22 mouse cellular contexts compared by ENCODE assay signal in genomic region chr15:95231171-95231570, GRCm38 (mm10).
DNase-seq lines count a peak whose midpoint lies in the region; ATAC-seq and TF ChIP-seq lines count a peak whose summit lies in the region.
"Had no signal": no experiment of that assay in that cellular context is flagged by ENCODE, and none has a peak within 500 bp of the region (broad histone marks: within the 10 kb centered on the region; RNA-seq: fewer than 3 reads in every experiment).

No protein-coding gene starts in this region.

- no peak overlapping the region for H3K27ac ChIP-seq in heart, adult 2 months
- no peak overlapping the region for H3K27ac ChIP-seq in limb, embryonic 10.5 days
- no peak overlapping the region for H3K27ac ChIP-seq in forebrain, embryonic 15.5 days (replicated peaks)
- H3K27ac ChIP-seq: embryonic facial prominence, embryonic 13.5 days; embryonic facial prominence, embryonic 15.5 days; forebrain, embryonic 10.5 days; forebrain, embryonic 12.5 days had no signal

- TF ChIP-seq CTCF in heart, adult 2 months (IDR thresholded peaks at IDR 0.05): no peak

- H3K4me1 ChIP-seq in heart, adult 2 months (ENCODE audit: control insufficient read depth, insufficient read depth, low read length): no peaks in the 10 kb centered on the region
- H3K4me1 ChIP-seq in megakaryocyte, embryonic 14.5 days: no peaks in the 10 kb centered on the region
- H3K4me1 ChIP-seq in limb, embryonic 10.5 days: peaks cover 4% of the 10 kb centered on the region
- no peaks in the 10 kb centered on the region for H3K4me1 ChIP-seq in forebrain, embryonic 15.5 days
- H3K4me1 ChIP-seq: embryonic facial prominence, embryonic 13.5 days; embryonic facial prominence, embryonic 15.5 days; forebrain, embryonic 10.5 days; forebrain, embryonic 12.5 days had no signal

- TF ChIP-seq EP300 in heart, adult 2 months (IDR thresholded peaks at IDR 0.05; ENCODE audit: insufficient read depth, low read depth, low read length): no peak

- peak; percentile 69 for DNase-seq in heart, adult 11 months
- no peak for DNase-seq in heart, adult 2 months
- DNase-seq in limb, embryonic 10.5 days (ENCODE audit: low spot score): peak; percentile 32
- DNase-seq: adrenal gland, adult 2 months; adrenal gland, postnatal 10 days; adrenal gland, postnatal 25 days; cerebellum, adult 11 months; cerebellum, adult 18-20 months; cerebellum, adult 8-10 months; cerebellum, adult 9-11 months; cerebellum, postnatal 14 days; cerebellum, postnatal 36 days; forebrain, postnatal 0 days had no signal

- H3K4me3 ChIP-seq in heart, adult 2 months: no peak overlapping the region
- peak overlapping the region; percentile 18 for H3K4me3 ChIP-seq in megakaryocyte, embryonic 14.5 days (replicated peaks)
- H3K4me3 ChIP-seq in limb, embryonic 10.5 days: no peak overlapping the region
- H3K4me3 ChIP-seq in forebrain, embryonic 15.5 days: no peak overlapping the region
- H3K4me3 ChIP-seq: embryonic facial prominence, embryonic 13.5 days; embryonic facial prominence, embryonic 15.5 days; erythroblast, embryonic 14.5 days; forebrain, embryonic 10.5 days; forebrain, embryonic 12.5 days had no signal

- intact Hi-C loops in heart, adult 2 months (cut with DNase I): no loop called here

- no peak overlapping the region for H3K9ac ChIP-seq in heart, adult 2 months (ENCODE audit: low read depth, low read length)
- no peak overlapping the region for H3K9ac ChIP-seq in forebrain, embryonic 15.5 days (replicated peaks)
- H3K9ac ChIP-seq: embryonic facial prominence, embryonic 13.5 days; embryonic facial prominence, embryonic 15.5 days; forebrain, embryonic 12.5 days; forebrain, postnatal 0 days had no signal

- no peaks in the 10 kb centered on the region for H3K36me3 ChIP-seq in heart, adult 2 months (ENCODE audit: control insufficient read depth, insufficient read depth, low read length)
- H3K36me3 ChIP-seq in megakaryocyte, embryonic 14.5 days (replicated peaks; ENCODE audit: low read length): no peaks in the 10 kb centered on the region
- no peaks in the 10 kb centered on the region for H3K36me3 ChIP-seq in limb, embryonic 10.5 days
- H3K36me3 ChIP-seq in forebrain, embryonic 15.5 days: peaks cover 19% of the 10 kb centered on the region
- H3K36me3 ChIP-seq: embryonic facial prominence, embryonic 13.5 days; embryonic facial prominence, embryonic 15.5 days had no signal

- no peak for TF ChIP-seq POLR2A in heart, adult 2 months (IDR thresholded peaks at IDR 0.05; ENCODE audit: insufficient read depth, low read depth, low read length)

- no peaks in the 10 kb centered on the region for H3K27me3 ChIP-seq in heart, adult 2 months (ENCODE audit: control insufficient read depth, insufficient read depth, low read length)
- no peaks in the 10 kb centered on the region for H3K27me3 ChIP-seq in megakaryocyte, embryonic 14.5 days (replicated peaks)
- H3K27me3 ChIP-seq in limb, embryonic 10.5 days (ENCODE audit: low read depth, poor library complexity, severe bottlenecking): no peaks in the 10 kb centered on the region
- H3K27me3 ChIP-seq in forebrain, embryonic 15.5 days: no peaks in the 10 kb centered on the region
- H3K27me3 ChIP-seq: embryonic facial prominence, embryonic 13.5 days; embryonic facial prominence, embryonic 15.5 days; forebrain, embryonic 12.5 days had no signal

- ATAC-seq in megakaryocyte, adult 5-6 weeks (ENCODE audit: poor library complexity, severe bottlenecking): no peak
- no peak for ATAC-seq in forebrain, embryonic 15.5 days (replicated peaks)
- ATAC-seq: forebrain, embryonic 14.5 days; forebrain, postnatal 0 days had no signal

- H3K79me2 ChIP-seq in heart, adult 2 months (replicated peaks; ENCODE audit: control insufficient read depth, insufficient read depth, low read length): no peaks in the 10 kb centered on the region

- WGBS in heart, adult 2 months: 61% methylated on average over 13 of the region's 13 CpGs
- 78% methylated on average over 13 of the region's 13 CpGs for WGBS in limb, embryonic 10.5 days
- WGBS in forebrain, embryonic 15.5 days: 96% methylated on average over 13 of the region's 13 CpGs

- no peak overlapping the region for H3K4me2 ChIP-seq in forebrain, embryonic 15.5 days (replicated peaks)
- H3K4me2 ChIP-seq: embryonic facial prominence, embryonic 13.5 days; embryonic facial prominence, embryonic 15.5 days; forebrain, embryonic 12.5 days had no signal

- H3K9me3 ChIP-seq in megakaryocyte, embryonic 14.5 days: peaks cover 69% of the 10 kb centered on the region
- no peaks in the 10 kb centered on the region for H3K9me3 ChIP-seq in limb, embryonic 10.5 days (replicated peaks)
- no peaks in the 10 kb centered on the region for H3K9me3 ChIP-seq in forebrain, embryonic 15.5 days
- H3K9me3 ChIP-seq: embryonic facial prominence, embryonic 13.5 days; embryonic facial prominence, embryonic 15.5 days; forebrain, embryonic 10.5 days; forebrain, embryonic 12.5 days had no signal

Comparison
In these comparisons a context has a peak if more than half of its experiments do, and no peak if none do; other contexts are left out.
1. DNase-seq: peak in heart, adult 11 months (single experiment) and limb, embryonic 10.5 days (single experiment); none in heart, adult 2 months (0 of 2).